Mouse (Mus musculus) intestine, embryonic 14.5 days (tissue): ENCODE data around the gene Rgs13. TPM values are rescaled to one million over a fixed set of nuclear protein-coding genes. Genes with fewer than 3 reads are reported as not detected.

Source experiments
- ATAC-seq: fragments of 200-750 bp; cut with Nextera tagmentation; replicated peaks from 2 replicates; pipeline ENCODE4 v1.8.0; 2017; ENCODE audit warnings: low read depth, moderate number of reproducible peaks, moderate TSS enrichment, moderate library complexity; ENCODE audit not compliant: low FRiP score, low TSS enrichment
- DNase-seq: peaks from one replicate; pipeline ENCODE4 v3.0.0-alpha.2; 2018; ENCODE audit warnings: low spot score
- H3K27ac ChIP-seq: fragments of 300-500 bp; sonication (generic); 2 replicates; pipeline ENCODE4 v1.5.1; 2014; ENCODE audit warnings: low read depth, mild to moderate bottlenecking, control low read depth
- H3K27me3 ChIP-seq: fragments of 300-500 bp; sonication (generic); replicated peaks from 2 replicates; pipeline ENCODE4 v1.6.1; 2014; ENCODE audit warnings: low read length, control low read depth; ENCODE audit not compliant: control insufficient read depth, insufficient read depth
- H3K36me3 ChIP-seq: fragments of 300-500 bp; sonication (generic); 2 replicates; pipeline ENCODE4 v1.6.1; 2014; ENCODE audit warnings: low read length, control low read depth; ENCODE audit not compliant: control insufficient read depth, insufficient read depth
- H3K4me1 ChIP-seq: fragments of 300-500 bp; sonication (generic); replicated peaks from 2 replicates; pipeline ENCODE4 v1.6.1; 2014; ENCODE audit warnings: low read length, control low read depth, mixed read lengths; ENCODE audit not compliant: control insufficient read depth, insufficient read depth
- H3K4me2 ChIP-seq: fragments of 300-500 bp; sonication (generic); 2 replicates; pipeline ENCODE4 v1.6.1; 2014; ENCODE audit warnings: low read length
- H3K4me3 ChIP-seq: fragments of 300-500 bp; sonication (generic); 2 replicates; pipeline ENCODE4 v1.5.1; 2014; ENCODE audit warnings: low read depth, low read length, control low read depth, mixed read lengths
- H3K9ac ChIP-seq: fragments of 300-500 bp; sonication (generic); 2 replicates; pipeline ENCODE4 v1.6.1; 2014; ENCODE audit warnings: mild to moderate bottlenecking, low read length
- H3K9me3 ChIP-seq: fragments of 300-500 bp; sonication (generic); 2 replicates; pipeline ENCODE4 v1.6.1; 2016; ENCODE audit warnings: low read length, control low read depth; ENCODE audit not compliant: control insufficient read depth
- WGBS: fragments of 180-500 bp; shearing (Covaris S2); extraction: QIAGEN DNeasy Blood & Tissue Kit; methylation state at CpG from one replicate; pipeline ENCODE4 v1.1.7; 2014; 5-methylcytosine and 5-hydroxymethylcytosine counted together
- polyA plus RNA-seq: library from polyadenylated mRNA; unstranded; fragments of >200 nt; fragmentation: Nextera tagmentation; extraction: Ambion mirVana; gene quantifications from 2 replicates; pipeline ENCODE4 v1.2.1, GENCODE M21; 2014

Rgs13 gene
- polyA plus RNA-seq, 1 experiment from 2014 or later: not detected

GRCm38 (mm10) chr1:144186655-144187396 lies 9.7 kb upstream of the Rgs13 start:
- H3K36me3 ChIP-seq: no peaks in the 10 kb centered on the region
- H3K9me3 ChIP-seq: no peaks in the 10 kb centered on the region
- WGBS: 60% methylated on average over 7 of the region's 7 CpGs
- no peak overlapping the region for H3K27ac ChIP-seq
- no peak overlapping the region for H3K4me3 ChIP-seq
- no peak overlapping the region for H3K9ac ChIP-seq
- H3K4me1 ChIP-seq: no peaks in the 10 kb centered on the region
- H3K4me2 ChIP-seq: no peak overlapping the region
- DNase-seq (no peak), ATAC-seq (no peak)
- H3K27me3 ChIP-seq: no peaks in the 10 kb centered on the region

DNA sequence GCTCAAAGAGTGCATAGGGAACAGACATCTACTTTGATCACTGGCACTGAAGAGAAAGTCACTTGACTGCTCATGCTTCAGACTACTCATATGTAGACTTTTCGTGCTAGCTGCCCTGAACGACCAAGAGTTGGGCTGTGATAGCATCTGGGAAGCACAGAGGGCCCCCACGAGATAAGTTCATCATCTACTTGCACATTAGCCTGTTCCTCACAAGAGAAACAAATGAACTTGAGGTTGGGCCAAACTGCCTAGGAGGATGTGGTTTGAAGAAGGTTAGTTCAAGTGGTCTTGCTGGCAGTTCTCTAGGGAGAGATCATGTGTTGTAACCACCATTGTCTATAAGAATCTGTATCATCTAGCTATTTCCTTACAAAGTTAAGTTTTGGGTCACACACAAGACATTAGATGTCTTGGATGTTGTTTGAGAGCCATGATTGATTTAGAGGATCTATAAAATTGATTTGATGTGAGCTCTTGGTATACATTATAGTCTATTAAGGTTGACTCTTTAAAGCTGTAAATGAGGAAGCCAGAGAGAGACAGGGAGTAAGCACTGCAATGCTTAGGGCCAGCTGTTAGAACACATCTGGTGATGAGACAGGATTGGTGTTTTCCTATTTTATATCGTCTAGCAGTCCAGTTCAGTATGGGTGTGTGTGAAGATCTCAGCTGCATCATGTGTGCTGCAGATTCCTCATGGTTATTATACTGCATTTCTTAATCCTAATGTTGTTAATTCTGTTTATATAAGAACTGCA lies 8.0 kb upstream of the Rgs13 start:
- Histone ChIP-seq H3K4me3 (no peak overlapping the region), H3K36me3 (no peaks in the 10 kb centered on the region), H3K4me2 (no peak overlapping the region), H3K9me3 (no peaks in the 10 kb centered on the region), H3K4me1 (no peaks in the 10 kb centered on the region), H3K27me3 (no peaks in the 10 kb centered on the region), H3K27ac (no peak overlapping the region), H3K9ac (no peak overlapping the region)
- WGBS: 67% methylated on average over 4 of the region's 4 CpGs
- ATAC-seq: no peak
- DNase-seq: no peak

DNA sequence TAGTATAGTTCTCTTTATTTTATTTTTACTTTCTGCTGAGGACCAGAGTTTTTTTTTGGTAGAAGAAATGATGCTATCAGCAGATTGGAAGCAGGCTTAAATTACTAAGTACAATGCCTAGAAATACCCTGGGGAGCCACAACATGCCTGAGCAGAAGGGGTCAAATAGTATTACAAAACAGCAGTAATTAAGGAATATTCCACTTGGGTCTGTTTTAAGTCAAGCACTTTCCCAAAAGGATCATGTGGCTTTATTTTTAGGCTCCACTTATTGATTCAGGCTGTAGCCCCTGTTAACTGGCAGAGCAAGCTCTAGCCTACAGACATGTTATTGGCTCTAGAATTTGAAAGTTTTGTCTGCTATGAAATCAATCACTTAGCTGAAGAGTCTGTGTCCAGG lies 6.5 kb upstream of the Rgs13 start:
- no peak for DNase-seq
- H3K4me3 ChIP-seq: no peak overlapping the region
- no peaks in the 10 kb centered on the region for H3K27me3 ChIP-seq
- no peak overlapping the region for H3K9ac ChIP-seq
- no peak overlapping the region for H3K4me2 ChIP-seq
- H3K36me3 ChIP-seq: no peaks in the 10 kb centered on the region
- H3K27ac ChIP-seq: no peak overlapping the region
- no peak for ATAC-seq
- no peaks in the 10 kb centered on the region for H3K4me1 ChIP-seq
- H3K9me3 ChIP-seq: no peaks in the 10 kb centered on the region

DNA sequence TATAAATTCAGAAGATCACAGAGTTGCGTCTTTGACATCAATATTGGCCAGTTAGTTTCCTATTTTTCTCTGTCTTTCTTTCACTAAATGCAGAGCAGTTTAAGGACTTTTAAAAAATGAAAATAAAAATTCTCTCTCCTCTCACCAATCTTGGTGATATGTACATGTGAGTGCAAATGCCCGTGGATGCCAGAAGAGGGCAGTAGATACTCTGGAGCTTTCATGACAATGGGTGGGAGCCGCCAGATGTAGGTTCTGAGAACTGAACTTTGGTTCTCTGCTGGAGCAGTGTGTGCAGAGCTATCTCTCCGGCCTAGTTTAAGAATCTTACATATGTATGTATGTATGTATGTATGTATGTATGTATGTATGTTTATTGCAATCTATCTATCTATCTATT lies 2.4 kb upstream of the Rgs13 start:
- ATAC-seq (no peak), DNase-seq (no peak)
- H3K4me3 ChIP-seq: no peak overlapping the region
- H3K36me3 ChIP-seq: no peaks in the 10 kb centered on the region
- H3K4me1 ChIP-seq: no peaks in the 10 kb centered on the region
- WGBS: 89% methylated on average over 4 of the region's 4 CpGs
- no peak overlapping the region for H3K27ac ChIP-seq
- H3K9me3 ChIP-seq: no peaks in the 10 kb centered on the region
- H3K9ac ChIP-seq: no peak overlapping the region
- H3K27me3 ChIP-seq: no peaks in the 10 kb centered on the region
- no peak overlapping the region for H3K4me2 ChIP-seq

GRCm38 (mm10) chr1:144178281-144178957 lies 1.2 kb upstream of the Rgs13 start:
- DNase-seq (no peak), ATAC-seq (no peak)
- Histone ChIP-seq H3K27me3 (no peaks in the 10 kb centered on the region), H3K9me3 (no peaks in the 10 kb centered on the region), H3K9ac (no peak overlapping the region), H3K4me3 (no peak overlapping the region), H3K4me1 (no peaks in the 10 kb centered on the region), H3K4me2 (no peak overlapping the region), H3K36me3 (no peaks in the 10 kb centered on the region), H3K27ac (no peak overlapping the region)
- WGBS: 63% methylated on average over 9 of the region's 9 CpGs

- Histone ChIP-seq H3K27me3 (no peaks in the 10 kb centered on the region), H3K4me2 (no peak overlapping the region), H3K9ac (no peak overlapping the region), H3K4me3 (no peak overlapping the region), H3K36me3 (no peaks in the 10 kb centered on the region), H3K4me1 (no peaks in the 10 kb centered on the region), H3K27ac (no peak overlapping the region), H3K9me3 (no peaks in the 10 kb centered on the region)
- DNase-seq: no peak
- ATAC-seq: no peak
Measured at GRCm38 (mm10) chr1:144177620-144178019, 448 bp upstream of the Rgs13 start.

DNA sequence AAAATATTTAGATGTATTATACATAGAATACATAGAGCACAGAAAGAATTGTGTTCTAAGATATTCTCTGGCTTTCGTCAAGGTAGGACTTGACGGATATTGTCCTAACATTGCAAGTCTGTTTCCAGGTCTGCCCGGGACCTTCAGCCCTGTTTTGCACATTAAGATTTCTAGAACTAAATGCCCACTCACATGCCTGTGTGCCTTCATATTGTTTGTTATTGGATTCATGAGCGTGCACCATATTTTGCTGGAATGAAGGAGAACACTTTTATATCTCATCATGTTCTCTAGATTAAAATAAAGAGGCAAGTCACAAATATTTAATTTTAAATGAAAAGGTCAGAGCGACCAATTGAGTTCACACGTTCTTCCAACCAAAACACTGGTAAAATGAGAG lies 2.4 kb downstream of the Rgs13 start:
- ATAC-seq: no peak
- H3K9ac ChIP-seq: no peak overlapping the region
- H3K27ac ChIP-seq: no peak overlapping the region
- H3K4me2 ChIP-seq: no peak overlapping the region
- no peak overlapping the region for H3K4me3 ChIP-seq
- 55% methylated on average over 6 of the region's 6 CpGs for WGBS
- H3K9me3 ChIP-seq: no peaks in the 10 kb centered on the region
- no peaks in the 10 kb centered on the region for H3K36me3 ChIP-seq
- H3K4me1 ChIP-seq: no peaks in the 10 kb centered on the region
- H3K27me3 ChIP-seq: no peaks in the 10 kb centered on the region
- DNase-seq: no peak

GRCm38 (mm10) chr1:144173568-144174036 lies 3.6 kb downstream of the Rgs13 start:
- Histone ChIP-seq H3K36me3 (no peaks in the 10 kb centered on the region), H3K4me2 (no peak overlapping the region), H3K4me3 (no peak overlapping the region), H3K9ac (no peak overlapping the region), H3K27me3 (no peaks in the 10 kb centered on the region), H3K9me3 (no peaks in the 10 kb centered on the region), H3K27ac (no peak overlapping the region), H3K4me1 (no peaks in the 10 kb centered on the region)
- DNase-seq (no peak), ATAC-seq (no peak)
- 66% methylated on average over 2 of the region's 2 CpGs for WGBS
